Mouse (Mus musculus): Measurements from ENCODE around the gene Hspb11. TPM values are rescaled to one million over a fixed set of nuclear protein-coding genes. Genes with fewer than 3 reads are reported as not detected.
A peak's percentile ranks its signal among the peaks of the same experiment; 100 is the strongest.

The Hspb11 gene
- polyA plus RNA-seq, 1 experiment from 2014 or later = 40.6 TPM

DNA sequence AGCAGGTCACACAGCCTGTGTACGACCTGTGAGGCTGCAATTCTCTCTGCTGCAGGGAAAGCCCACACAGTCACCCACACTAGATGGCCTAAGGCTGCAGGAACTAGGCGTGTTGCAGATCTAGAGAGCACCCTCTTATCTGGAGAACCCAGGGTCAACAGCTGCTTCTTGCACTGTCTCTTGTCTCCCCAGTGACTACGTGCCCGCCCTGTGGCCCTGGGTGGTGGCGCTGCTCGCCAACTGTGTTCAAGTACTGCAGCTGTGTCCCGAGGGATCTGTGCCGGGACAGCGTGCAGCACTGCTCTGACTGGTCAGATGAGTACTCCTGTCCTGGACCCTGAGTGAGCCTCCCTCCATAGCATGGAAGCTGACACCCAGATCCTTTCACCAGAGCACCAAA lies 35.8 kb upstream of the Hspb11 start:
- H3K27ac ChIP-seq (replicated peaks in 1 of 2; ENCODE audit: control insufficient read depth in 1 of 2, insufficient read depth in 1 of 2, low read depth in 2 of 2, low read length in 2 of 2) = no peak overlapping the region
- no peaks in the 10 kb centered on the region for H3K36me3 ChIP-seq (ENCODE audit: control insufficient read depth, insufficient read depth, low read length)
- ATAC-seq (ENCODE audit: insufficient number of reproducible peaks, insufficient read depth, low FRiP score, low read depth) = no peak
- H3K9ac ChIP-seq (ENCODE audit: low read length) = no peak overlapping the region
- H3K4me2 ChIP-seq (ENCODE audit: low read length) = no peak overlapping the region
- H3K4me1 ChIP-seq (ENCODE audit: control insufficient read depth in 2 of 2, insufficient read depth in 2 of 2, low read length in 2 of 2) = no peaks in the 10 kb centered on the region
- H3K9me3 ChIP-seq (ENCODE audit: control insufficient read depth, low read length) = no peaks in the 10 kb centered on the region
- no peak overlapping the region for H3K4me3 ChIP-seq (ENCODE audit: control insufficient read depth in 1 of 2, insufficient read depth in 1 of 2, low read depth in 1 of 2, low read length in 2 of 2)
- WGBS = 55% methylated on average over 9 of the region's 9 CpGs
- H3K27me3 ChIP-seq (ENCODE audit: control insufficient read depth, insufficient read depth, low read length) = peaks cover 36% of the 10 kb centered on the region

DNA sequence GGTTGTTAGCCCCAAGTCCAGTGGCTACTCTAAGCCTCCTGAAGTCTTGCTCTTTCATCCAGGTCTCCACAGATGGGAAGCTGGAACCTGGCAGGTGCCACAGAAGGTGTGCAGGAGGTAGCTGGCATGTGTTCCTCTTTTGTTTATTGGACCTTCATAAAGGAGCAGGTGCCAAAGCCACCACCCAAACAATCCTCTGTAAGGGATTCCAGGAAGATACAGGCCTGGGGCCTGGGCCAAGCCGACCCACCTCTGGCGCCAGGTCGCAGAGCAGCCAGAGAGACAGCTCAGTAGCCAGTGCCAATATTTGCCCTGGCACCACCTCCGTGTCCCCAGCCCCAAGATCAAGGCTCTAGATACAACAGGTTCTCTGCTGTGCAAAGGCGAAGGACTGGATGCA lies 31.9 kb upstream of the Hspb11 start:
- H3K4me2 ChIP-seq (ENCODE audit: low read length) = no peak overlapping the region
- H3K27ac ChIP-seq (replicated peaks in 1 of 2; ENCODE audit: control insufficient read depth in 1 of 2, insufficient read depth in 1 of 2, low read depth in 2 of 2, low read length in 2 of 2) = no peak overlapping the region
- H3K27me3 ChIP-seq (ENCODE audit: control insufficient read depth, insufficient read depth, low read length) = peaks cover 5% of the 10 kb centered on the region
- no peak for ATAC-seq (ENCODE audit: insufficient number of reproducible peaks, insufficient read depth, low FRiP score, low read depth)
- WGBS = 87% methylated on average over 5 of the region's 5 CpGs
- no peaks in the 10 kb centered on the region for H3K9me3 ChIP-seq (ENCODE audit: control insufficient read depth, low read length)
- no peak overlapping the region for H3K9ac ChIP-seq (ENCODE audit: low read length)
- H3K36me3 ChIP-seq (ENCODE audit: control insufficient read depth, insufficient read depth, low read length) = no peaks in the 10 kb centered on the region
- H3K4me3 ChIP-seq (ENCODE audit: control insufficient read depth in 1 of 2, insufficient read depth in 1 of 2, low read depth in 1 of 2, low read length in 2 of 2) = no peak overlapping the region
- H3K4me1 ChIP-seq (ENCODE audit: control insufficient read depth in 2 of 2, insufficient read depth in 2 of 2, low read length in 2 of 2) = no peaks in the 10 kb centered on the region

GRCm38 (mm10) chr4:107223225-107224204 lies 29.9 kb upstream of the Hspb11 start:
- Histone ChIP-seq H3K36me3 (ENCODE audit: control insufficient read depth, insufficient read depth, low read length) (no peaks in the 10 kb centered on the region), H3K9ac (ENCODE audit: low read length) (no peak overlapping the region), H3K4me2 (ENCODE audit: low read length) (no peak overlapping the region), H3K27ac (replicated peaks in 1 of 2; ENCODE audit: control insufficient read depth in 1 of 2, insufficient read depth in 1 of 2, low read depth in 2 of 2, low read length in 2 of 2) (no peak overlapping the region), H3K4me1 (ENCODE audit: control insufficient read depth in 2 of 2, insufficient read depth in 2 of 2, low read length in 2 of 2) (no peaks in the 10 kb centered on the region), H3K27me3 (ENCODE audit: control insufficient read depth, insufficient read depth, low read length) (no peaks in the 10 kb centered on the region; the same call in 1 of the 2 replicates), H3K4me3 (ENCODE audit: control insufficient read depth in 1 of 2, insufficient read depth in 1 of 2, low read depth in 1 of 2, low read length in 2 of 2) (no peak overlapping the region), H3K9me3 (ENCODE audit: control insufficient read depth, low read length) (no peaks in the 10 kb centered on the region)
- ATAC-seq (ENCODE audit: insufficient number of reproducible peaks, insufficient read depth, low FRiP score, low read depth) = peak; percentile 75
- WGBS = 83% methylated on average over 11 of the region's 11 CpGs

DNA sequence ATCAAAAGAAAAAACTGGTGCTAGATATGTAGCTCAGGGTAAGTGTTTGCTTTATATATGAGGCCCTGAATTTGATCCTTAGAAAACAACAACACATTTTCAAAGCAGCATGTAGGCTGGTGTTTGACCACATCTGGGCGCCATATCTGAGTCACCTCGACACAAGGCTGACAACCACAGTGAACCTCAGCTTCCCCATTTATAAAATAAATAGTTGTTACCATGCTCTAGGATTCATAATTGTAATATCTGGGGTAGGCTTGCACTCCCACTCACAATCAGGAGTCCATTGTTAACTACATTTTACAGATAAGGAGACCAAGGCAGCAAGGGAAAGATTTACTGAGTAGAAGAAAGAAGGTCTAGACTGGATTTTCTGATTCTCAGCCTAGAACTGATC lies 27.1 kb upstream of the Hspb11 start:
- Histone ChIP-seq H3K4me3 (ENCODE audit: control insufficient read depth in 1 of 2, insufficient read depth in 1 of 2, low read depth in 1 of 2, low read length in 2 of 2) (no peak overlapping the region), H3K4me2 (ENCODE audit: low read length) (no peak overlapping the region), H3K27ac (replicated peaks in 1 of 2; ENCODE audit: control insufficient read depth in 1 of 2, insufficient read depth in 1 of 2, low read depth in 2 of 2, low read length in 2 of 2) (no peak overlapping the region), H3K36me3 (ENCODE audit: control insufficient read depth, insufficient read depth, low read length) (0 out of 2 replicates have a peak, but pooled peaks cover 3% of the 10 kb centered on the region), H3K27me3 (ENCODE audit: control insufficient read depth, insufficient read depth, low read length) (no peaks in the 10 kb centered on the region), H3K4me1 (ENCODE audit: control insufficient read depth in 2 of 2, insufficient read depth in 2 of 2, low read length in 2 of 2) (no peaks in the 10 kb centered on the region), H3K9me3 (ENCODE audit: control insufficient read depth, low read length) (no peaks in the 10 kb centered on the region), H3K9ac (ENCODE audit: low read length) (no peak overlapping the region)
- WGBS = 83% methylated on average over 2 of the region's 2 CpGs
- no peak for ATAC-seq (ENCODE audit: insufficient number of reproducible peaks, insufficient read depth, low FRiP score, low read depth)

- Histone ChIP-seq H3K4me3 (ENCODE audit: control insufficient read depth in 1 of 2, insufficient read depth in 1 of 2, low read depth in 1 of 2, low read length in 2 of 2) (no peak overlapping the region), H3K27ac (replicated peaks in 1 of 2; ENCODE audit: control insufficient read depth in 1 of 2, insufficient read depth in 1 of 2, low read depth in 2 of 2, low read length in 2 of 2) (no peak overlapping the region), H3K9ac (ENCODE audit: low read length) (no peak overlapping the region), H3K4me2 (ENCODE audit: low read length) (no peak overlapping the region), H3K4me1 (ENCODE audit: control insufficient read depth in 2 of 2, insufficient read depth in 2 of 2, low read length in 2 of 2) (no peaks in the 10 kb centered on the region), H3K27me3 (ENCODE audit: control insufficient read depth, insufficient read depth, low read length) (no peaks in the 10 kb centered on the region), H3K9me3 (ENCODE audit: control insufficient read depth, low read length) (no peaks in the 10 kb centered on the region), H3K36me3 (ENCODE audit: control insufficient read depth, insufficient read depth, low read length) (peaks cover 47% of the 10 kb centered on the region)
- WGBS = 13% methylated on average over 3 of the region's 3 CpGs
- ATAC-seq (ENCODE audit: insufficient number of reproducible peaks, insufficient read depth, low FRiP score, low read depth) = no peak
Measured at GRCm38 (mm10) chr4:107232219-107232618, 21.2 kb upstream of the Hspb11 start.

- Histone ChIP-seq H3K9ac (ENCODE audit: low read length) (no peak overlapping the region), H3K27me3 (ENCODE audit: control insufficient read depth, insufficient read depth, low read length) (no peaks in the 10 kb centered on the region), H3K27ac (replicated peaks in 1 of 2; ENCODE audit: control insufficient read depth in 1 of 2, insufficient read depth in 1 of 2, low read depth in 2 of 2, low read length in 2 of 2) (no peak overlapping the region), H3K36me3 (ENCODE audit: control insufficient read depth, insufficient read depth, low read length) (peaks cover 93% of the 10 kb centered on the region), H3K4me1 (ENCODE audit: control insufficient read depth in 2 of 2, insufficient read depth in 2 of 2, low read length in 2 of 2) (no peaks in the 10 kb centered on the region), H3K4me3 (ENCODE audit: control insufficient read depth in 1 of 2, insufficient read depth in 1 of 2, low read depth in 1 of 2, low read length in 2 of 2) (no peak overlapping the region), H3K4me2 (ENCODE audit: low read length) (no peak overlapping the region), H3K9me3 (ENCODE audit: control insufficient read depth, low read length) (no peaks in the 10 kb centered on the region)
- ATAC-seq (ENCODE audit: insufficient number of reproducible peaks, insufficient read depth, low FRiP score, low read depth) = no peak
- 81% methylated on average over 2 of the region's 2 CpGs for WGBS
Measured at GRCm38 (mm10) chr4:107238253-107238652, 15.1 kb upstream of the Hspb11 start.

GRCm38 (mm10) chr4:107240196-107240595 lies 13.2 kb upstream of the Hspb11 start:
- Histone ChIP-seq H3K27ac (replicated peaks in 1 of 2; ENCODE audit: control insufficient read depth in 1 of 2, insufficient read depth in 1 of 2, low read depth in 2 of 2, low read length in 2 of 2) (no peak overlapping the region), H3K9ac (ENCODE audit: low read length) (no peak overlapping the region), H3K4me1 (ENCODE audit: control insufficient read depth in 2 of 2, insufficient read depth in 2 of 2, low read length in 2 of 2) (peaks cover 2 to 18% of the 10 kb centered on the region in 2 experiments; a peak in 3 of 4 replicates), H3K36me3 (ENCODE audit: control insufficient read depth, insufficient read depth, low read length) (peaks cover 74% of the 10 kb centered on the region), H3K4me2 (ENCODE audit: low read length) (no peak overlapping the region), H3K9me3 (ENCODE audit: control insufficient read depth, low read length) (no peaks in the 10 kb centered on the region), H3K27me3 (ENCODE audit: control insufficient read depth, insufficient read depth, low read length) (no peaks in the 10 kb centered on the region), H3K4me3 (ENCODE audit: control insufficient read depth in 1 of 2, insufficient read depth in 1 of 2, low read depth in 1 of 2, low read length in 2 of 2) (no peak overlapping the region)
- 96% methylated on average over 6 of the region's 6 CpGs for WGBS
- no peak for ATAC-seq (ENCODE audit: insufficient number of reproducible peaks, insufficient read depth, low FRiP score, low read depth)

Measured in heart, embryonic 14.5 days (tissue).